Mouse (Mus musculus) kidney, embryonic 14.5 days (tissue): ENCODE measurements at regions not wholly inside any gene's neighbourhood (a gene's known extent, or its start where the extent isn't known, plus 50 kb on each side); places are given as distances from the start of the nearest gene placed in this dataset.

Experiments used
- ATAC-seq: fragments of 200-750 bp; cut with Nextera tagmentation; 2 replicates; pipeline ENCODE4 v1.8.0; 2017; ENCODE audit warnings: moderate number of reproducible peaks, mild to moderate bottlenecking, moderate TSS enrichment, moderate library complexity; ENCODE audit not compliant: low FRiP score, low TSS enrichment
- H3K27ac ChIP-seq: fragments of 300-500 bp; sonication (generic); 2 replicates; pipeline ENCODE4 v1.5.1; 2014; ENCODE audit warnings: low read depth, mild to moderate bottlenecking, low read length, moderate library complexity, mixed read lengths
- H3K27me3 ChIP-seq: fragments of 300-500 bp; sonication (generic); 2 replicates; pipeline ENCODE4 v1.6.1; 2014; ENCODE audit warnings: mild to moderate bottlenecking, low read length; ENCODE audit not compliant: control insufficient read depth, insufficient read depth
- H3K36me3 ChIP-seq: fragments of 300-500 bp; sonication (generic); 2 replicates; pipeline ENCODE4 v1.6.1; 2014; ENCODE audit warnings: low read length, mixed read lengths; ENCODE audit not compliant: control insufficient read depth, insufficient read depth
- H3K4me1 ChIP-seq: fragments of 300-500 bp; sonication (generic); 2 replicates; pipeline ENCODE4 v1.6.1; 2014; ENCODE audit warnings: low read length, mixed read lengths; ENCODE audit not compliant: control insufficient read depth, insufficient read depth
- H3K4me2 ChIP-seq: fragments of 300-500 bp; sonication (generic); replicated peaks from 2 replicates; pipeline ENCODE4 v1.6.1; 2014; ENCODE audit warnings: low read depth, mild to moderate bottlenecking, low read length
- H3K4me3 ChIP-seq: fragments of 300-500 bp; sonication (generic); 2 replicates; pipeline ENCODE4 v1.5.1; 2014; ENCODE audit warnings: mild to moderate bottlenecking, low read length
- H3K9ac ChIP-seq: fragments of 300-500 bp; sonication (generic); 2 replicates; pipeline ENCODE4 v1.6.1; 2014; ENCODE audit warnings: low read depth, mild to moderate bottlenecking, low read length, moderate library complexity
- H3K9me3 ChIP-seq: fragments of 300-500 bp; sonication (generic); 2 replicates; pipeline ENCODE4 v1.6.1; 2016; ENCODE audit warnings: low read length; ENCODE audit not compliant: control insufficient read depth
- WGBS: fragments of 180-500 bp; shearing (Covaris S2); extraction: QIAGEN DNeasy Blood & Tissue Kit; methylation state at CpG from one replicate; pipeline ENCODE4 v1.1.7; 2014; 5-methylcytosine and 5-hydroxymethylcytosine counted together

DNA sequence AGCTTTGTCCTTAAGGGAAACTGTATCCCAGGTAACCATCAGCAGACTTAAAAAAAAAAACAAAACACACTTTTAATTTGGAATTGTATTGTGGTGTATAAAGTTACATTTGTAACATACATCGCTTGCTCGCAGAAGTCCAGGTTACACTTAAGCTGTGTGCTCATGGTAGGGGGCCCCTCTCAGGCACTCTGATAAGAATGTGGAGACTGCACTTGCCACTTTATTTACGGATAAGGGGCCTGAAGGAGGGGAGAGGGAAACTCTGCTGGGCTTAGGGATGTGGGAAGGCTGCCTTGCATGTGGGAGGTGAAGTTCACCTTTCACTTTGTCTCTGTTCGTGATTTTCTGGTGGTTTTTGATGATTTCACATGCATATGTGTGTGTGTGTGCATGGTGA is 58.7 kb downstream of the Ccdc185 start:
- Histone ChIP-seq H3K4me3 (no peak overlapping the region), H3K36me3 (no peaks in the 10 kb centered on the region), H3K27ac (no peak overlapping the region), H3K9ac (no peak overlapping the region), H3K9me3 (peaks cover 8% of the 10 kb centered on the region), H3K4me1 (no peaks in the 10 kb centered on the region), H3K4me2 (no peak overlapping the region), H3K27me3 (no peaks in the 10 kb centered on the region)
- ATAC-seq, result no peak
- 67% methylated on average over 4 of the region's 4 CpGs for WGBS

DNA sequence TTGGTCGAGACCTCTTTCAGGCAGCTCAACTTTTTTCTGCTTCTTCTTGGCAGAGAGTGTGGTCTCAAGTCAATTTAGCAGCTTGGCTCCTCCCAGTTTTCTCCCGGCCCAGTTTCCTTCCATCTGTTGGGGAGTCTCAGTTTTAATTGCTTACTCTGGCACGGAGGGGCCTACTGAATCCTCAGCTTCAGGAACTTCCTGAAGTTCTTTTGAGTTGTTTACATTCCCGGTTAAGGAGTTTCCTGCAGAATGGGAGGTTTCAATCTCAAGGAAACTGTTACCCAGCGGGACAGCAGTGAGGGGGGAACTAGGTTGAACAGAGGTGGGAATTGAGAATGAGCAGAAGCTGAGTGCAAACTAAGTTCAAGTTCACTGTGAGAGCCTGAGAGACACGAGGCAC is 59.2 kb downstream of the Ccdc185 start:
- Histone ChIP-seq H3K4me3 (no peak overlapping the region), H3K9ac (no peak overlapping the region), H3K4me1 (no peaks in the 10 kb centered on the region), H3K27ac (no peak overlapping the region), H3K9me3 (peaks cover 8% of the 10 kb centered on the region), H3K4me2 (no peak overlapping the region), H3K36me3 (no peaks in the 10 kb centered on the region), H3K27me3 (no peaks in the 10 kb centered on the region)
- 75% methylated on average over 6 of the region's 6 CpGs for WGBS
- no peak for ATAC-seq

DNA sequence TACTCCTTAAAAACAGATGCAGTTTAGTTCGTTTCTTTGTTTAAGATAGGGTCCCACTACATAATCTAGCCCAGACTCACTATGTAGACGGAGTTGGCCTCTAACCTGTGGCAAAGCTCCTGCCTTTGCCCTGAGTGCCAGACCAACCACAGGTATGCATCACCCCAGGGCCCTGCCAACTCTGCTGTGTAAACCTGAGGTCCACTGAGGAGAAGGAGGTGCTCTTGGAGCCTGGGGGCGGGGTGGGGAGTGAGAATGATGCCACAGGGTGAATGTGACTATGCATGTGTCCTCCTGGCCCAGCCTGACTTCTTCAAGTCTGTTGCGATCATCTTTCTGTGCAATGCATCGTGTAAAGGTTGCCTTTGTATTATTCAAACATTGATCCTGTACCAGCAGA is 61.8 kb downstream of the Ccdc185 start:
- Histone ChIP-seq H3K4me2 (no peak overlapping the region), H3K27me3 (no peaks in the 10 kb centered on the region), H3K4me3 (no peak overlapping the region), H3K4me1 (peaks cover 8% of the 10 kb centered on the region; the same call in 1 of the 2 replicates), H3K36me3 (no peaks in the 10 kb centered on the region), H3K9ac (no peak overlapping the region), H3K27ac (no peak overlapping the region), H3K9me3 (peaks cover 8% of the 10 kb centered on the region)
- WGBS, result 69% methylated on average over 5 of the region's 5 CpGs
- no peak for ATAC-seq

DNA sequence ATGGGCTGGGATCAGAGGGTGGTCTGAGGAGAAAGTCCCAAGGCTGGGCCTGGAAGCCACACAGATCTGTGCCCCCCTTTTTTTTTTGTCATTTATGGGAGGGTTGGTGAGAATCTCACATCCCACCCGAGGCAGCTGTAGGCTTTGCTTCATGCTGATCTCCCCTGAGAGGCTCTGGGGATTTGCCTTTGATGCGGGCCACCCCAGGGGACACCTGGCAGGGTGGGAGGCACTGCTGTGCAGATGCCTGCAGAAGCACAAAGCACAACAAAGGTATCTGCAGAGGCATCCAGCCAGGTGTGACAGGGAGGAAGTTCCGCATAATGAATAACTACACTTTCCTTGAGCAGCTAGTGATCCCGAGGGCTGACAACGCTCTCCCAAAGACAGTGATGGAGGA is 62.7 kb downstream of the Ccdc185 start:
- Histone ChIP-seq H3K9ac (no peak overlapping the region), H3K4me3 (no peak overlapping the region), H3K4me1 (peaks cover 8% of the 10 kb centered on the region; the same call in 1 of the 2 replicates), H3K36me3 (no peaks in the 10 kb centered on the region), H3K9me3 (peaks cover 8% of the 10 kb centered on the region), H3K27me3 (no peaks in the 10 kb centered on the region), H3K27ac (no peak overlapping the region), H3K4me2 (no peak overlapping the region)
- ATAC-seq, result 0 out of 2 replicates have a peak, but pooled peaks have one; percentile 32
- WGBS, result 27% methylated on average over 5 of the region's 5 CpGs

DNA sequence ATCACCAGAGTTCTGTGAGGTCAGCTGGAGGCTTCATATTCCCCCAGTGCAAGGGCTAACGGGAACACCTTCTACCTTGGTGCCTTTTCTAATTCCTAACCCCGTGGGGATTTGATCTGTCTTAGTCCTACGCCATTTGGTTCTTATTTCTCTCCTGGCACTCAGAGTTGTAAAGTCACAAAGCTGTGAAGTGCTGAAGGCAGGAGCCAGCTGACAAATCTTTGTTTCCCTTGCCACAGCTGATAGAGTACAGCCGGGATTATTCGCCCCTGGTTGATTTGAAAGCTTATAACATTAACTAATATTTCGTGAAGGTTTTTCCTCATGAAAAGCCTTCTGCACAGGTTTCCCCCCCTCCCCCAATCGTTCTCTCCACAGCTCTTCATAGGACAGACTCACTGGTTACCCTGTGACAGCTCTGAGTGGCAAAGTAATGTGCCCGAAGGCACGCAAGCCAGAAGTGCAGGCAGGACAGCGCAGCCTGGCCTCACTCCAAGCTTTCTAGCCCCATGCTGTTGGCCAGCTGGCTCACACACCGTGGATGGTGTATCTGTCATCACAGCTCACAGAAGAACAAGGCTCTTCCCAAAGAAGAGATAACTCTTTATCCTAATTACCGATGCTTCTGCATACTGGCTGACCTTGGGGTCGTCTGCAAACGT is 66.3 kb downstream of the Ccdc185 start:
- Histone ChIP-seq H3K36me3 (no peaks in the 10 kb centered on the region), H3K4me2 (no peak overlapping the region), H3K4me1 (peaks cover 8% of the 10 kb centered on the region; the same call in 1 of the 2 replicates), H3K27me3 (no peaks in the 10 kb centered on the region), H3K9me3 (no peaks in the 10 kb centered on the region), H3K27ac (no peak overlapping the region), H3K9ac (no peak overlapping the region), H3K4me3 (no peak overlapping the region)
- WGBS, result 26% methylated on average over 14 of the region's 14 CpGs
- 0 out of 2 replicates have a peak, but pooled peaks have one; percentile 22 for ATAC-seq
